Mouse (Mus musculus) small intestine, adult 10 weeks (tissue): Measurements from ENCODE around the gene Cbx7. TPM values are rescaled to one million over a fixed set of nuclear protein-coding genes. Genes with fewer than 3 reads are reported as not detected.

ENCODE experiments used
- polyA plus RNA-seq: library from polyadenylated mRNA; stranded (reverse); fragments of 350-450 nt; fragmentation: Illumina TruSeq; extraction: RNeasy Lipid Tissue Mini Kit (QIAGEN cat#74804); gene quantifications from one replicate; pipeline ENCODE4 v1.2.3, GENCODE M21; 2014; ENCODE audit warnings: low replicate concordance

Cbx7 gene
- polyA plus RNA-seq = 0.59 TPM

DNA sequence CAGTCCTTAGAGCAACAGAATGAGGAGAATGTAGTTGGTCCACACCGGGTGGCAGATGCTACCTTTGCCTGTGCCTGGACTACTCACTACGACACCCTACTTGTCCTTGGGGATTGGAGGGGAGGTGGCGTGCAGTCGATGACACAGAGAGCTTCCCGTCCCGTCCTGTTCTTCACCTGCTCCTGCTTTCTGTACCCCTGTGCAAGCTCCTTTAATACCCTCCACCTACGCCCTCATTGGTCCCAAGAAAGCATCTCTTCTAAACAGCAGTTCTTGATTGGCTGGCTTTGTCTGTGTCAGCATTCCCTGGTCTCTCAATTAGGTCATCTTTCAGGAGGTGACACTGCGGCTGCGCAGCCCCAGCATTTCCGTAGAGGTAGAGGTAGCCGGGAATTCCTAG, at the start of gene Cbx7:
Gene Cbx7, minus strand, starts transcription at position 180 of the 400 bp plus-strand sequence.

GRCm38 (mm10) chr15:80014321-80015210, 43.6 kb upstream of the Cbx7 start, which contains the start of gene Pdgfb:
Gene Pdgfb (minus strand): TSS chr15:80014977.

GRCm38 (mm10) chr15:79891436-79892212, 79.3 kb downstream of the Cbx7 start, which contains the start of gene Apobec3:
Gene Apobec3 (plus strand): TSS chr15:79891659.

Other genes starting within 250 kb of the Cbx7 start
- gene Sun2, start 228.6 kb downstream of the Cbx7 start, polyA plus RNA-seq = 1.5 TPM
- gene Dnal4, start 193.3 kb downstream of the Cbx7 start, polyA plus RNA-seq = 0.59 TPM
- not detected for gene Nptxr, start 166.4 kb downstream of the Cbx7 start, polyA plus RNA-seq
- gene Npcd, start 136.9 kb downstream of the Cbx7 start, polyA plus RNA-seq = not detected
- gene Cbx6, start 136.4 kb downstream of the Cbx7 start, polyA plus RNA-seq = 1.0 TPM
- gene Apobec3, start 79.5 kb downstream of the Cbx7 start, polyA plus RNA-seq = 17.4 TPM
- 0.22 TPM for gene Pdgfb, start 43.9 kb upstream of the Cbx7 start, polyA plus RNA-seq
- gene Syngr1, start 120.2 kb upstream of the Cbx7 start, polyA plus RNA-seq = 0.19 TPM
- gene Rpl3, start 120.7 kb upstream of the Cbx7 start, polyA plus RNA-seq = 80.9 TPM
- 0.52 TPM for gene Tab1, start 162.0 kb upstream of the Cbx7 start, polyA plus RNA-seq
- 28.1 TPM for gene Mgat3, start 202.6 kb upstream of the Cbx7 start, polyA plus RNA-seq